Mouse (Mus musculus) MEL (cell line): Measurements from ENCODE around the gene Klhl22. TPM values are rescaled to one million over a fixed set of nuclear protein-coding genes. Genes with fewer than 3 reads are reported as not detected.

ENCODE experiments used
- DNase-seq: peaks from one replicate; pipeline ENCODE4 v3.0.0; 2011; ENCODE audit warnings: low read depth, low spot score
- H3K27ac ChIP-seq: 2 replicates; pipeline ENCODE4 v1.5.1; 2012; ENCODE audit warnings: low read depth, mild to moderate bottlenecking, control low read depth, low read length, moderate library complexity; ENCODE audit not compliant: control insufficient read depth
- H3K27me3 ChIP-seq, 2 experiments: fragments of 150-350 bp in 1 of 2; sonication (generic) in 1 of 2; 2 replicates each; pipeline ENCODE4 v1.6.1; 2012; ENCODE audit warnings: low read length in 2 of 2, mild to moderate bottlenecking in 2 of 2, improper control_type of control experiment in 1 of 2, moderate library complexity in 1 of 2; ENCODE audit not compliant: insufficient read depth in 2 of 2, control insufficient read depth in 1 of 2
- H3K36me3 ChIP-seq, 2 experiments: 2 replicates each; pipeline ENCODE4 v1.6.1; 2012 to 2014; ENCODE audit warnings: low read length in 2 of 2, improper control_type of control experiment in 1 of 2, inconsistent platforms in 1 of 2, mild to moderate bottlenecking in 1 of 2; ENCODE audit not compliant: insufficient read depth in 2 of 2, control insufficient read depth in 1 of 2
- H3K4me1 ChIP-seq, 2 experiments: fragments of 150-350 bp in 1 of 2; sonication (generic) in 1 of 2; 2 replicates each; pipeline ENCODE4 v1.6.1; 2012; ENCODE audit warnings: low read length in 2 of 2, improper control_type of control experiment in 1 of 2, mild to moderate bottlenecking in 1 of 2; ENCODE audit not compliant: insufficient read depth in 2 of 2, control insufficient read depth in 1 of 2
- H3K4me3 ChIP-seq, 2 experiments: fragments of 150-350 bp in 1 of 2; sonication (generic) in 1 of 2; 2 replicates each; pipeline ENCODE4 v1.5.1; 2012; ENCODE audit warnings: low read depth in 2 of 2, low read length in 2 of 2, mild to moderate bottlenecking in 2 of 2, moderate library complexity in 2 of 2, control low read depth in 1 of 2, improper control_type of control experiment in 1 of 2; ENCODE audit not compliant: control insufficient read depth in 1 of 2, insufficient read depth in 1 of 2
- H3K79me2 ChIP-seq: 2 replicates; pipeline ENCODE4 v1.6.1; 2012; ENCODE audit warnings: mild to moderate bottlenecking, low read length, moderate library complexity; ENCODE audit not compliant: control insufficient read depth, poor library complexity, insufficient read depth
- H3K9ac ChIP-seq: 2 replicates; pipeline ENCODE4 v1.6.1; 2012; ENCODE audit warnings: low read depth, mild to moderate bottlenecking, control low read depth, low read length, moderate library complexity; ENCODE audit not compliant: control insufficient read depth, poor library complexity, severe bottlenecking
- H3K9me3 ChIP-seq: fragments of 150-350 bp; sonication (generic); replicated peaks from 2 replicates; pipeline ENCODE4 v1.6.1; 2012; ENCODE audit warnings: mild to moderate bottlenecking, low read length, improper control_type of control experiment, moderate library complexity; ENCODE audit not compliant: insufficient read depth
- CHD2 ChIP-seq: IDR thresholded peaks from 2 replicates; pipeline ENCODE4 v1.6.1; 2011; ENCODE audit warnings: low read length, improper control_type of control experiment
- CTCF ChIP-seq, 3 experiments: IDR thresholded peaks in 2 of 3; conservative IDR thresholded peaks in 1 of 3; 2 replicates each; pipeline ENCODE4 v1.5.1; 2011 to 2012; ENCODE audit warnings: low read length in 3 of 3, low read depth in 2 of 3, mild to moderate bottlenecking in 2 of 3, improper control_type of control experiment in 1 of 3, inconsistent platforms in 1 of 3, mixed read lengths in 1 of 3, moderate library complexity in 1 of 3; ENCODE audit not compliant: control insufficient read depth in 1 of 3, insufficient read depth in 1 of 3, poor library complexity in 1 of 3, severe bottlenecking in 1 of 3
- E2F4 ChIP-seq: IDR thresholded peaks from 2 replicates; pipeline ENCODE4 v1.6.1; 2011; ENCODE audit warnings: low read depth, low read length, improper control_type of control experiment, borderline replicate concordance
- ELF1 ChIP-seq: IDR thresholded peaks from 2 replicates; pipeline ENCODE4 v1.6.1; 2014; ENCODE audit warnings: low read depth, mild to moderate bottlenecking, inconsistent platforms, low read length, improper control_type of control experiment, moderate library complexity
- GABPA ChIP-seq: IDR thresholded peaks from 2 replicates; pipeline ENCODE4 v1.6.1; 2012; ENCODE audit warnings: low read depth, mild to moderate bottlenecking, inconsistent platforms, low read length, improper control_type of control experiment, moderate library complexity
- KAT2A ChIP-seq: conservative IDR thresholded peaks from 2 replicates; pipeline ENCODE4 v1.6.1; 2012; ENCODE audit warnings: low read depth, low read length, improper control_type of control experiment, inconsistent platforms
- MAFK ChIP-seq: IDR thresholded peaks from 2 replicates; pipeline ENCODE4 v1.6.1; 2011; ENCODE audit warnings: low read depth, mild to moderate bottlenecking, low read length, improper control_type of control experiment, borderline replicate concordance
- MAX ChIP-seq: IDR thresholded peaks from 2 replicates; pipeline ENCODE4 v1.6.1; 2011; ENCODE audit warnings: low read length, improper control_type of control experiment
- MEF2A ChIP-seq: IDR thresholded peaks from 2 replicates; pipeline ENCODE4 v1.6.1; 2014; ENCODE audit warnings: low read depth, mild to moderate bottlenecking, inconsistent platforms, low read length, improper control_type of control experiment; ENCODE audit not compliant: poor library complexity, insufficient replicate concordance, severe bottlenecking; ENCODE audit errors: extremely low read depth
- MYB ChIP-seq: IDR thresholded peaks from 2 replicates; pipeline ENCODE4 v1.6.1; 2011; ENCODE audit warnings: mild to moderate bottlenecking, low read depth, low read length, improper control_type of control experiment
- NELFE ChIP-seq: IDR thresholded peaks from 2 replicates; pipeline ENCODE4 v1.6.1; 2011; ENCODE audit warnings: low read depth, low read length, improper control_type of control experiment
- NRF1 ChIP-seq: IDR thresholded peaks from 2 replicates; pipeline ENCODE4 v1.6.1; 2014; ENCODE audit warnings: low read depth, mild to moderate bottlenecking, inconsistent platforms, low read length, improper control_type of control experiment, moderate library complexity; ENCODE audit not compliant: poor library complexity, insufficient read depth, severe bottlenecking
- RAD21 ChIP-seq: IDR thresholded peaks from 2 replicates; pipeline ENCODE4 v1.6.1; 2011; ENCODE audit warnings: mild to moderate bottlenecking, low read depth, low read length, improper control_type of control experiment
- USF1 ChIP-seq: IDR thresholded peaks from 2 replicates; pipeline ENCODE4 v1.6.1; 2014; ENCODE audit warnings: low read depth, mild to moderate bottlenecking, inconsistent platforms, low read length, improper control_type of control experiment, moderate library complexity
- USF2 ChIP-seq, 2 experiments: IDR thresholded peaks; 2 replicates each; pipeline ENCODE4 v1.6.1; 2011 to 2012; ENCODE audit warnings: improper control_type of control experiment in 2 of 2, low read length in 2 of 2, borderline replicate concordance in 1 of 2, inconsistent platforms in 1 of 2, low read depth in 1 of 2, mild to moderate bottlenecking in 1 of 2; ENCODE audit not compliant: insufficient read depth in 1 of 2
- ZKSCAN1 ChIP-seq: IDR thresholded peaks from 2 replicates; pipeline ENCODE4 v1.6.1; 2012; ENCODE audit warnings: low read depth, mild to moderate bottlenecking, inconsistent platforms, low read length, improper control_type of control experiment, moderate library complexity
- ZNF384 ChIP-seq: IDR thresholded peaks from 2 replicates; pipeline ENCODE4 v1.6.1; 2012; ENCODE audit warnings: low read depth, mild to moderate bottlenecking, inconsistent platforms, low read length, improper control_type of control experiment
- polyA plus RNA-seq, 2 experiments: library from polyadenylated mRNA; stranded (reverse) in 1 of 2; unstranded in 1 of 2; fragments of >175 nt in 1 of 2; fragments of >200 nt in 1 of 2; gene quantifications; 2 replicates each; pipeline versions ENCODE4 v1.2.1 to v1.2.4; 2012; ENCODE audit warnings: low replicate concordance in 2 of 2, low read depth in 1 of 2; ENCODE audit not compliant: insufficient read length in 2 of 2, insufficient read depth in 1 of 2, missing spikeins in 1 of 2
- total RNA-seq: library from RNA; depleted of rRNA; stranded (reverse); fragments of 300-350 nt; gene quantifications from 2 replicates; pipeline ENCODE4 v1.2.3, GENCODE M21; 2012

Klhl22 gene
- total and polyA plus RNA-seq, 3 experiments: 82.4 to 191 (median 97.0) TPM

DNA sequence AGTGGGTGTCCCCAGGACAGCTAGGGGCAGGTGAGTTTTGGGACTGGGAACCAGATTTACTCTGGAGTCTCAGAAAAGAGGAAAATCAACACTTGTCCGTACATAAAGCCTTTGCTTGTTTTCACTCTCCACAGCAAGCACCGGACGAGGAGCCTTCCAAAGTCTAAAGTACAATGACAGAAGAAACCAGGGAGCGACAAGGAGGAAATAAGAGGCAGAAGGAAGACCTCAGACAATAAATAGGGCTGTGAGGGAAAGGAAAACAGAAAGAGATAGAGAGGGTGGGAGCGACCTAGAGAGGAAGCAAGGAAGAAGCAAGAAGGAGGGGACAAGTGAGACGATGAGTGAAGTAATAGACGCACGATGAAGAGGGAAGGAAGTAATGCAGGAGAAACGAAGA, 516 bp upstream of the Klhl22 start:
- H3K79me2 ChIP-seq: peaks cover 26% of the 10 kb centered on the region
- peak overlapping the region; percentile 79 for H3K27ac ChIP-seq
- peaks cover 17 to 26% of the 10 kb centered on the region in 2 experiments for H3K4me1 ChIP-seq
- H3K9me3 ChIP-seq: no peaks in the 10 kb centered on the region
- peak overlapping the region; percentile 53 for H3K9ac ChIP-seq
- no peak for TF ChIP-seq CTCF (IDR thresholded peaks at IDR 0.05 in 2 of 3, conservative IDR thresholded peaks at IDR 0.05 in 1 of 3; ENCODE audit: control insufficient read depth in 1 of 3, insufficient read depth in 1 of 3, low read depth in 2 of 3, low read length in 3 of 3, poor library complexity in 1 of 3, severe bottlenecking in 1 of 3)
- no peak for TF ChIP-seq MAFK
- no peak for TF ChIP-seq MAX
- no peak for TF ChIP-seq ZKSCAN1
- no peak for TF ChIP-seq E2F4
- no peak for TF ChIP-seq GABPA
- no peak for TF ChIP-seq NRF1
- TF ChIP-seq CHD2: no peak
- no peak for TF ChIP-seq USF2 (IDR thresholded peaks at IDR 0.05; ENCODE audit: borderline replicate concordance in 1 of 2, insufficient read depth in 1 of 2, low read depth in 1 of 2, low read length in 2 of 2)
- H3K27me3 ChIP-seq: no peaks in the 10 kb centered on the region
- H3K4me3 ChIP-seq: peak overlapping the region; percentile 62 to 74
- peaks cover 0 to 28% of the 10 kb centered on the region in 2 experiments; a peak in 3 of 4 replicates for H3K36me3 ChIP-seq
- DNase-seq: no peak

- Histone ChIP-seq H3K9me3 (no peaks in the 10 kb centered on the region), H3K9ac (peak overlapping the region; percentile 80), H3K27me3 (no peaks in the 10 kb centered on the region), H3K27ac (peak overlapping the region; percentile 93)
- peak; percentile 61 for DNase-seq
- TF ChIP-seq RAD21 (no peak), NELFE (no peak), ZKSCAN1 (no peak), MAX (no peak), MYB (no peak), USF1 (no peak), MEF2A (no peak), KAT2A (no peak), GABPA (no peak), ZNF384 (no peak), ELF1 (no peak)
- TF ChIP-seq, all 39 proteins: peak for 0
- Histone ChIP-seq H3K36me3 (peaks cover 5 to 36% of the 10 kb centered on the region in 2 experiments), H3K4me1 (peaks cover 19 to 33% of the 10 kb centered on the region in 2 experiments), H3K4me3 (peak overlapping the region; percentile 75 to 86), H3K79me2 (peaks cover 32% of the 10 kb centered on the region)
Observed at GRCm38 (mm10) chr16:17759813-17760321, 449 bp downstream of the Klhl22 start.
